Mouse (Mus musculus) lung, adult 2 months (tissue): ENCODE data around the gene Hipk2.

Experiments
- CTCF ChIP-seq: fragments of 200-500 bp; IDR thresholded peaks from 2 replicates; pipeline ENCODE4 v1.5.1; 2011; ENCODE audit warnings: mild to moderate bottlenecking, low read length, control low read depth; ENCODE audit not compliant: insufficient read depth
- POLR2A ChIP-seq: fragments of 200-500 bp; IDR thresholded peaks from 2 replicates; pipeline ENCODE4 v1.6.1; 2011; ENCODE audit warnings: low read depth, mild to moderate bottlenecking, control low read depth, low read length, borderline replicate concordance; ENCODE audit errors: extremely low read depth

GRCm38 (mm10) chr6:38845117-38845516 lies 30.8 kb downstream of the Hipk2 start:
- TF ChIP-seq CTCF, result no peak
- no peak for TF ChIP-seq POLR2A
